Mouse (Mus musculus) cerebellum, postnatal 4 days (tissue): Measurements from ENCODE around the gene Lmtk2.

Experiments
- DNase-seq, 2 experiments: peaks; one replicate each; pipeline ENCODE4 v3.0.0; 2022; ENCODE audit warnings: low spot score in 2 of 2, mixed read lengths in 1 of 2

The Lmtk2 gene

GRCm38 (mm10) chr5:144109201-144109600 lies 9.0 kb downstream of the Lmtk2 start:
- DNase-seq: no peak

GRCm38 (mm10) chr5:144112574-144113438 lies 12.6 kb downstream of the Lmtk2 start:
- no peak for DNase-seq

- no peak for DNase-seq
Observed at GRCm38 (mm10) chr5:144114068-144114467, 13.8 kb downstream of the Lmtk2 start.

- DNase-seq: no peak
Observed at GRCm38 (mm10) chr5:144114970-144115627, 14.9 kb downstream of the Lmtk2 start.

GRCm38 (mm10) chr5:144115628-144115977 lies 15.4 kb downstream of the Lmtk2 start:
- DNase-seq: no peak

- no peak for DNase-seq
Observed at GRCm38 (mm10) chr5:144118271-144118670, 18.0 kb downstream of the Lmtk2 start.

GRCm38 (mm10) chr5:144119286-144119685 lies 19.1 kb downstream of the Lmtk2 start:
- DNase-seq: no peak

GRCm38 (mm10) chr5:144121489-144121888 lies 21.3 kb downstream of the Lmtk2 start:
- DNase-seq: no peak

GRCm38 (mm10) chr5:144125979-144126755 lies 25.9 kb downstream of the Lmtk2 start:
- no peak for DNase-seq

- no peak for DNase-seq
Observed at GRCm38 (mm10) chr5:144143531-144143930, 43.3 kb downstream of the Lmtk2 start.

GRCm38 (mm10) chr5:144146898-144147297 lies 46.7 kb downstream of the Lmtk2 start:
- no peak for DNase-seq

GRCm38 (mm10) chr5:144149530-144149929 lies 49.3 kb downstream of the Lmtk2 start:
- no peak for DNase-seq

GRCm38 (mm10) chr5:144151270-144151669 lies 51.0 kb downstream of the Lmtk2 start:
- DNase-seq: no peak

- DNase-seq: peak in 1 of 2 experiments; percentile 60
Observed at GRCm38 (mm10) chr5:144154528-144154927, 54.3 kb downstream of the Lmtk2 start.

- DNase-seq: peak in 1 of 2 experiments; percentile 50
Observed at GRCm38 (mm10) chr5:144158604-144159003, 58.4 kb downstream of the Lmtk2 start.

GRCm38 (mm10) chr5:144159137-144159536 lies 58.9 kb downstream of the Lmtk2 start:
- DNase-seq: no peak

GRCm38 (mm10) chr5:144162080-144162812 lies 62.0 kb downstream of the Lmtk2 start:
- DNase-seq: no peak

GRCm38 (mm10) chr5:144162813-144163517 lies 62.7 kb downstream of the Lmtk2 start:
- no peak for DNase-seq

- DNase-seq: no peak
Observed at GRCm38 (mm10) chr5:144165756-144166155, 65.5 kb downstream of the Lmtk2 start.

GRCm38 (mm10) chr5:144169275-144169975 lies 69.2 kb downstream of the Lmtk2 start:
- no peak for DNase-seq
